Mouse (Mus musculus) myocyte (in vitro differentiated cells): Measurements from ENCODE around the gene Pnp. TPM values are rescaled to one million over a fixed set of nuclear protein-coding genes. Genes with fewer than 3 reads are reported as not detected.
"Not testable (repeated sequence)": the region's sequence is repeated elsewhere in the genome, so short reads cannot be mapped to it uniquely, and the experiment has no call there.

ENCODE experiments used
- H3K27me3 ChIP-seq: one replicate; pipeline ENCODE4 v1.6.1; 2011; ENCODE audit not compliant: control insufficient read depth, insufficient read depth, insufficient read length
- H3K36me3 ChIP-seq: one replicate; pipeline ENCODE4 v1.6.1; 2011; ENCODE audit not compliant: control insufficient read depth, insufficient read depth
- H3K4me2 ChIP-seq: one replicate; pipeline ENCODE4 v1.6.1; 2011; ENCODE audit warnings: low read depth, control low read depth
- H3K4me3 ChIP-seq: one replicate; pipeline ENCODE4 v1.5.1; 2011; ENCODE audit warnings: mild to moderate bottlenecking, control low read depth, moderate library complexity
- H3K79me2 ChIP-seq: one replicate; pipeline ENCODE4 v1.6.1; 2011; ENCODE audit not compliant: control insufficient read depth, insufficient read depth
- H3ac ChIP-seq: one replicate; pipeline ENCODE4 v1.6.1; 2011; ENCODE audit not compliant: control insufficient read depth, insufficient read length
- CEBPB ChIP-seq: IDR thresholded peaks from 2 replicates; pipeline ENCODE4 v1.6.1; 2011; ENCODE audit warnings: mild to moderate bottlenecking, moderate library complexity; ENCODE audit not compliant: poor library complexity, insufficient read depth, severe bottlenecking
- E2F4 ChIP-seq: IDR thresholded peaks from one replicate; pipeline ENCODE4 v1.6.1; 2011; ENCODE audit warnings: mild to moderate bottlenecking, control low read depth, moderate library complexity; ENCODE audit not compliant: insufficient read depth
- MAX ChIP-seq: IDR thresholded peaks from one replicate; pipeline ENCODE4 v1.6.1; 2011; ENCODE audit warnings: low read depth, mild to moderate bottlenecking, control low read depth
- MYOD1 ChIP-seq, 3 experiments: IDR thresholded peaks; one replicate each; pipeline ENCODE4 v1.6.1; 2011; ENCODE audit warnings: control low read depth in 2 of 3, low read depth in 2 of 3, mild to moderate bottlenecking in 2 of 3, moderate library complexity in 1 of 3; ENCODE audit not compliant: insufficient read length in 2 of 3, control insufficient read depth in 1 of 3
- MYOG ChIP-seq, 3 experiments: IDR thresholded peaks; one replicate each; pipeline ENCODE4 v1.6.1; 2011; ENCODE audit warnings: control low read depth in 2 of 3, low read depth in 2 of 3, mild to moderate bottlenecking in 2 of 3; ENCODE audit not compliant: insufficient read length in 2 of 3, control insufficient read depth in 1 of 3, insufficient read depth in 1 of 3
- POLR2A ChIP-seq: IDR thresholded peaks from one replicate; pipeline ENCODE4 v1.6.1; 2011; ENCODE audit warnings: low read depth, mild to moderate bottlenecking, control low read depth, moderate library complexity; ENCODE audit not compliant: insufficient read length
- POLR2AphosphoS2 ChIP-seq: IDR thresholded peaks from one replicate; pipeline ENCODE4 v1.6.1; 2011; ENCODE audit warnings: low read depth, control low read depth; ENCODE audit not compliant: insufficient read length
- REST ChIP-seq: IDR thresholded peaks from one replicate; pipeline ENCODE4 v1.6.1; 2011; ENCODE audit warnings: mild to moderate bottlenecking, control low read depth, moderate library complexity; ENCODE audit not compliant: insufficient read depth, insufficient read length
- SRF ChIP-seq: IDR thresholded peaks from one replicate; pipeline ENCODE4 v1.6.1; 2011; ENCODE audit warnings: low read depth; ENCODE audit not compliant: control insufficient read depth, insufficient read length
- TCF12 ChIP-seq: IDR thresholded peaks from one replicate; pipeline ENCODE4 v1.6.1; 2011; ENCODE audit warnings: mild to moderate bottlenecking, control low read depth; ENCODE audit not compliant: poor library complexity, insufficient read depth, severe bottlenecking
- TCF3 ChIP-seq: IDR thresholded peaks from one replicate; pipeline ENCODE4 v1.6.1; 2011; ENCODE audit warnings: low read depth, control low read depth; ENCODE audit not compliant: insufficient read length
- USF1 ChIP-seq: IDR thresholded peaks from one replicate; pipeline ENCODE4 v1.6.1; 2011; ENCODE audit warnings: low read depth, mild to moderate bottlenecking, control low read depth, moderate library complexity
- polyA plus RNA-seq: library from polyadenylated mRNA; unstranded; fragments of >200 nt; fragmentation: generic; extraction: Trizol; gene quantifications from one replicate; pipeline ENCODE4 v1.2.1, GENCODE M21; 2012; ENCODE audit warnings: missing spikeins

Pnp gene
- polyA plus RNA-seq, 1 experiment = 20.4 TPM

DNA sequence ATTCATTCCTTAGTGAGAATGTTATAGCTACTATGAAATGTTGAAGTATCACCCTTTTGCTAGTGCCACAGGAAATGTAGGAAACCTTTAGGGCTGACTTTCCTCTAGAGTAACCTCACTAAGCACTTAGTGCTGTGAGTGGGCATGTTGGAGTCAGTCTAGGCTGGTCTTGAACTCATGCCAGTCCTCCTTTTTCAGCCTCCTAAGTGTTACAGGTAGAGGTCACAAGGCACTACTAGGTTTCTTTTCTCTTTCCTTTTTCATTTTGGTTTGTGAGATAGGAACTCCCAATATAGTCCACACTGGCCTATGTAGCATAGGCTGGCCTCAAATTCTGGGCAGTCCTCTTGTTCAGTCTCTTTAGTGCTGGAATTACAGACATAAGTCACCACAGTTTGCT, 35.5 kb upstream of the Pnp start:
- Histone ChIP-seq H3K79me2 (no peaks in the 10 kb centered on the region), H3K4me3 (peak overlapping the region; percentile 42), H3K27me3 (no peaks in the 10 kb centered on the region), H3K36me3 (no peaks in the 10 kb centered on the region), H3K4me2 (peak overlapping the region; percentile 90), H3ac (no peak overlapping the region)
- TF ChIP-seq CEBPB (no peak), MYOD1 (IDR thresholded peaks at IDR 0.05; ENCODE audit: control insufficient read depth in 1 of 3, insufficient read length in 2 of 3, low read depth in 2 of 3) (no peak), POLR2AphosphoS2 (no peak), POLR2A (no peak), MYOG (IDR thresholded peaks at IDR 0.05; ENCODE audit: control insufficient read depth in 1 of 3, insufficient read depth in 1 of 3, insufficient read length in 2 of 3, low read depth in 2 of 3) (no peak), MAX (no peak), USF1 (no peak), REST (no peak), TCF12 (no peak)

GRCm38 (mm10) chr14:50895985-50896746, 34.7 kb upstream of the Pnp start:
- H3K79me2 ChIP-seq = no peaks in the 10 kb centered on the region
- H3ac ChIP-seq = peak overlapping the region; percentile 65
- H3K4me3 ChIP-seq = peak overlapping the region; percentile 42
- H3K27me3 ChIP-seq = no peaks in the 10 kb centered on the region
- no peaks in the 10 kb centered on the region for H3K36me3 ChIP-seq
- peak overlapping the region; percentile 90 for H3K4me2 ChIP-seq
- TF ChIP-seq MAX (no peak), TCF3 (no peak), SRF (no peak), POLR2AphosphoS2 (peak; percentile 66), CEBPB (peak; percentile 100), POLR2A (peak; percentile 64)

DNA sequence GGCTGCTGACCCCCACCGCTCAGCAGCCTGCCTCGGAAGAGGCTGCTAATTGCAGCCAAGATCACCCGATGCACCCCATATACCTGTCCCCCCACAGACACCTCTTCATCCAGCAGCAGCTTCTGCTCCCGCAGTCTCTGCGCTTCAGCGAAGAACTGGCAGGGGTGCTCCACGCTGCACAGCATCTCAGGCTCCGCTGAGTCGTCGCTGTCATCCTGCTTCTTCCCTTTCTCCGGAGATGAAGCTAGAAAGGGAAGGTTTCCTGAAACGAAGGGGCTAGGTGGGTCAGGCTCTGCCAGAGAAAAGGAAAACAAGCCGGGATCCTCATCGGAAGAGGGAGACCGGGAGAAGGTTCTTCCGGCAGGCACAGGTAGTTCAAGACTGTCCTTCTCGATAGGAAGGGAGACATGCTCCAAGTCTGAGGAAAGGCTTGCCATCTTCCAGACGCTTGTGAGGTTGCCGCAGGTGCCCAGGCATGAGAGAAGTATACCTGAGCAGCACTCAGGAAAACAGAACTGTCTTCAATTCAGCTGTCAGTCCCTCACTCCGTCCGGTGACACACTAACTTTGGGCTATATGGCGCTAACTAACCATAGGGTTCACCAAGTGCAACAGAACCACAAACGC, 34.0 kb upstream of the Pnp start:
- peak overlapping the region; percentile 90 for H3K4me2 ChIP-seq

GRCm38 (mm10) chr14:50897374-50897765, 33.5 kb upstream of the Pnp start, which contains the start of gene Klhl33:
Gene Klhl33 (minus strand): TSS chr14:50897507.
- H3K27me3 ChIP-seq = no peaks in the 10 kb centered on the region
- H3K36me3 ChIP-seq = no peaks in the 10 kb centered on the region
- H3K4me2 ChIP-seq = peak within 1 kb of the TSS; percentile 90
- peak within 1 kb of the TSS; percentile 42 for H3K4me3 ChIP-seq
- H3K79me2 ChIP-seq = no peaks in the 10 kb centered on the region
- TF ChIP-seq TCF3 = no peak
- TF ChIP-seq E2F4 = no peak
- TF ChIP-seq MAX = no peak
- no peak for TF ChIP-seq POLR2AphosphoS2
- peak within 1 kb of the TSS; percentile 65 for H3ac ChIP-seq

More for the DNA sequence above, 34.0 kb upstream of the Pnp start:
- no peak for TF ChIP-seq E2F4
- no peak for TF ChIP-seq SRF
- TF ChIP-seq USF1 = no peak
- TF ChIP-seq TCF3 = no peak
- TF ChIP-seq MYOD1 (IDR thresholded peaks at IDR 0.05; ENCODE audit: control insufficient read depth in 1 of 3, insufficient read length in 2 of 3, low read depth in 2 of 3) = no peak
- TF ChIP-seq CEBPB = no peak
- TF ChIP-seq POLR2A = no peak
- TF ChIP-seq POLR2AphosphoS2 = no peak
- TF ChIP-seq MYOG (IDR thresholded peaks at IDR 0.05; ENCODE audit: control insufficient read depth in 1 of 3, insufficient read depth in 1 of 3, insufficient read length in 2 of 3, low read depth in 2 of 3) = no peak
- Histone ChIP-seq H3ac (peak overlapping the region; percentile 65), H3K4me3 (peak overlapping the region; percentile 42), H3K36me3 (no peaks in the 10 kb centered on the region), H3K79me2 (no peaks in the 10 kb centered on the region), H3K27me3 (no peaks in the 10 kb centered on the region)

GRCm38 (mm10) chr14:50897992-50898391, 32.9 kb upstream of the Pnp start:
- H3K79me2 ChIP-seq, H3ac ChIP-seq, H3K27me3 ChIP-seq, H3K4me3 ChIP-seq, H3K36me3 ChIP-seq: not testable (repeated sequence)
- peak overlapping the region; percentile 90 for H3K4me2 ChIP-seq
